Mouse (Mus musculus): Measurements from ENCODE around the gene Elmo1. TPM values are rescaled to one million over a fixed set of nuclear protein-coding genes. Genes with fewer than 3 reads are reported as not detected.

The Elmo1 gene
- total and polyA plus RNA-seq, 2 experiments from 2014 or later, result 6.5 to 17.9 TPM

DNA sequence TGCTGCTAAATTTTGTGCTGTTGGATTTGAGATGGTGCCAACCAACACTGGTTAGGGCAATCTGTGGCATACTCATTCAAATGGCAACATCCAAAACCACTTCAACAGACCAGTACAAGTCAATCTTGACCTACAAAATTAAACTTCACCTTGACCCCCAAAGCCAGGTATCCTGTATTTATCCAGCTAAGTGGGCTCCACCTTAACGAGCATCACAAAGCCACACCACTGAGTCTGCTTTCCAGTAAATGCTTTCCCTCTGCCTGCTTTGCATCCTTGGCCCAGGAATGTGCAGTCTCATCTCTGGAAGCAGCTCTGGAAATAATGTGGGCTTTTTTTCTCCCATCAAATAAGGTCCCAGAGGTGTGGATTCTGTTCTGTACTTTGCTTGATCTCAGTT is 349.1 kb downstream of the Elmo1 start:
- TF ChIP-seq EP300 (IDR thresholded peaks at IDR 0.05; ENCODE audit: low read depth) (no peak), CTCF (IDR thresholded peaks at IDR 0.05; ENCODE audit: low read depth) (no peak)
- ATAC-seq (ENCODE audit: insufficient read depth, low read depth), result no peak
- Histone ChIP-seq H3K36me3 (replicated peaks; ENCODE audit: control insufficient read depth, insufficient read depth, low read length) (no peaks in the 10 kb centered on the region), H3K4me2 (ENCODE audit: low read depth, low read length) (no peak overlapping the region), H3K9ac (replicated peaks; ENCODE audit: low read depth, low read length) (no peak overlapping the region), H3K4me1 (ENCODE audit: control insufficient read depth, insufficient read depth) (no peaks in the 10 kb centered on the region; the same call in 1 of the 2 replicates), H3K4me3 (ENCODE audit: low read depth, low read length) (no peak overlapping the region), H3K27me3 (ENCODE audit: control insufficient read depth, insufficient read depth, low read length) (no peaks in the 10 kb centered on the region), H3K27ac (ENCODE audit: low read depth) (no peak overlapping the region), H3K9me3 (replicated peaks; ENCODE audit: control insufficient read depth, low read length) (no peaks in the 10 kb centered on the region)
- 74% methylated on average over 1 of the region's 1 CpGs for WGBS
- DNase-seq (ENCODE audit: low spot score), result no peak

DNA sequence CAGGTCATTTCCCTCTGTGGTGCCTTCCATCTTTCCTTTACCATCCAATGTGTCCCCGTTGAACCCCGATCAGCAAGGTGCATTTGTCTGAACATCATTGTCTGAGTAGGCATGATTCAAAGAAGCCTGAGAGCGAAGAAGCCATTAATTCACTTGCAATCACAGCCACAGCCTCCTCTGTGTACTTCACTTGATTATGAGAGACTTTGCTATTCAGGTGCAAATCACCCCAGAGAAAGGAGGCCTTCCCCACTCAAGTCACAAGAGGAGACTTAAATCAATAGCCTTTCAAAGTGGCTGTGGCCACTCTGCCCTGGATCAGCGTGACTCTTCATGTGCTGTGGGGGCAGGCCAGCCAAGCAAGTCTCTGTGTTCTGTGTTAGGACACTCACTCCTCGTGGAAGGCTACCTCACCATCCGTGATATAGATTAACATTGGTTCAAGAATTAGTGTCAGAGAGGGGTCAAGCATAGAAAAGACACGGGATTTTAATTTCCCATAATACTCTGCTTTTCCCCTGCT is 360.5 kb downstream of the Elmo1 start:
- H3K4me2 ChIP-seq (ENCODE audit: low read depth, low read length), result no peak overlapping the region
- no peaks in the 10 kb centered on the region for H3K27me3 ChIP-seq (ENCODE audit: control insufficient read depth, insufficient read depth, low read length)
- 83% methylated on average over 7 of the region's 7 CpGs for WGBS
- H3K4me3 ChIP-seq (ENCODE audit: low read depth, low read length), result no peak overlapping the region
- no peaks in the 10 kb centered on the region for H3K9me3 ChIP-seq (replicated peaks; ENCODE audit: control insufficient read depth, low read length)
- no peak overlapping the region for H3K27ac ChIP-seq (ENCODE audit: low read depth)
- ATAC-seq (ENCODE audit: insufficient read depth, low read depth) (no peak), DNase-seq (ENCODE audit: low spot score) (no peak)
- H3K4me1 ChIP-seq (ENCODE audit: control insufficient read depth, insufficient read depth), result no peaks in the 10 kb centered on the region
- no peaks in the 10 kb centered on the region for H3K36me3 ChIP-seq (replicated peaks; ENCODE audit: control insufficient read depth, insufficient read depth, low read length)
- no peak overlapping the region for H3K9ac ChIP-seq (replicated peaks; ENCODE audit: low read depth, low read length)
- no peak for TF ChIP-seq CTCF (IDR thresholded peaks at IDR 0.05; ENCODE audit: low read depth)
- no peak for TF ChIP-seq EP300 (IDR thresholded peaks at IDR 0.05; ENCODE audit: low read depth)

DNA sequence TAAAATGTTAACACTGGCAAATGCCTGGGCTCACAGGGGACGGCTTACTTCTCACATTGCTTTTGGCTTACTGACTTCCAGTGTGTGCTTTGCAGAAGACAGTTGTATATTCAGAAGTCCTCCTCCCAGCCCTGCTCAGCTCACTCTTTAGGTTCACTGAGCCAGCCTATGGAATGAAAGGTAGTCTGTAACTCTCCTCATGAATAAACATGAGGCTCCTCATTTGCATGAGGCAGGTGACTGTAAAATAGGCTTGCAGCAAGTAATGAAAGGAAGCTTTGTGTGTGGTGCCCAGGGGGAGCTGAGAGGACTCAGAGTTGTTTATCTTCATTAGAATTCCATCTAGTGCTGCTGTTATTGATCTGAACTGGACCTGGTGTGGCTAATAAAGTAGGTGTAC is 364.0 kb downstream of the Elmo1 start:
- WGBS, result 87% methylated on average over 1 of the region's 1 CpGs
- H3K4me3 ChIP-seq (ENCODE audit: low read depth, low read length), result no peak overlapping the region
- no peak for ATAC-seq (ENCODE audit: insufficient read depth, low read depth)

DNA sequence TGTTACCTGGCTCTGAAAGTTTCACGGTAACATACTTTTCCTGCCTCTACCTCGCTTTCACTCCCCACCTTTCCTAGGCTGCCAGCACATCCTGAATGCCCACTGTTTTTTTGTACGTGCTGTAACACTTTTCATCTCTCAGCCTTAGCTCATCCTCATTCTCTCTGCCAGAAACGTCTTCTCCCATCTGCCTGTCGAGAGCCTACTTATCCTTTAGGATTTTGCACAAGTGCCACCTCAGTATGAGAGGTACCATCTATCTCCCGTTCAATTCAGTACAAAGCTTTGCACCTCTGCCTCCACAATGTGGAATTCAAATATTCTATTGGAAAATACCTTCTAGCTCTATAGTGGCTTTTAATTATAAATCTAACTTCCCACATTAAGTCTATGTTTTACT is 369.7 kb downstream of the Elmo1 start:
- DNase-seq (ENCODE audit: low spot score) (no peak), ATAC-seq (ENCODE audit: insufficient read depth, low read depth) (no peak)
- WGBS, result 76% methylated on average over 6 of the region's 6 CpGs
- Histone ChIP-seq H3K9ac (replicated peaks; ENCODE audit: low read depth, low read length) (no peak overlapping the region), H3K27me3 (ENCODE audit: control insufficient read depth, insufficient read depth, low read length) (no peaks in the 10 kb centered on the region), H3K9me3 (replicated peaks; ENCODE audit: control insufficient read depth, low read length) (no peaks in the 10 kb centered on the region), H3K4me1 (ENCODE audit: control insufficient read depth, insufficient read depth) (no peaks in the 10 kb centered on the region), H3K4me2 (ENCODE audit: low read depth, low read length) (no peak overlapping the region), H3K36me3 (replicated peaks; ENCODE audit: control insufficient read depth, insufficient read depth, low read length) (no peaks in the 10 kb centered on the region), H3K4me3 (ENCODE audit: low read depth, low read length) (no peak overlapping the region), H3K27ac (ENCODE audit: low read depth) (no peak overlapping the region)
- TF ChIP-seq EP300 (IDR thresholded peaks at IDR 0.05; ENCODE audit: low read depth) (no peak), CTCF (IDR thresholded peaks at IDR 0.05; ENCODE audit: low read depth) (no peak)

More for the DNA sequence above, 364.0 kb downstream of the Elmo1 start:
- H3K4me1 ChIP-seq (ENCODE audit: control insufficient read depth, insufficient read depth), result no peaks in the 10 kb centered on the region
- H3K27ac ChIP-seq (ENCODE audit: low read depth), result no peak overlapping the region
- H3K9ac ChIP-seq (replicated peaks; ENCODE audit: low read depth, low read length), result no peak overlapping the region
- H3K27me3 ChIP-seq (ENCODE audit: control insufficient read depth, insufficient read depth, low read length), result no peaks in the 10 kb centered on the region
- TF ChIP-seq EP300 (IDR thresholded peaks at IDR 0.05; ENCODE audit: low read depth), result no peak
- no peak for TF ChIP-seq CTCF (IDR thresholded peaks at IDR 0.05; ENCODE audit: low read depth)
- no peak overlapping the region for H3K4me2 ChIP-seq (ENCODE audit: low read depth, low read length)
- H3K36me3 ChIP-seq (replicated peaks; ENCODE audit: control insufficient read depth, insufficient read depth, low read length), result no peaks in the 10 kb centered on the region
- no peak for DNase-seq (ENCODE audit: low spot score)
- H3K9me3 ChIP-seq (replicated peaks; ENCODE audit: control insufficient read depth, low read length), result no peaks in the 10 kb centered on the region

DNA sequence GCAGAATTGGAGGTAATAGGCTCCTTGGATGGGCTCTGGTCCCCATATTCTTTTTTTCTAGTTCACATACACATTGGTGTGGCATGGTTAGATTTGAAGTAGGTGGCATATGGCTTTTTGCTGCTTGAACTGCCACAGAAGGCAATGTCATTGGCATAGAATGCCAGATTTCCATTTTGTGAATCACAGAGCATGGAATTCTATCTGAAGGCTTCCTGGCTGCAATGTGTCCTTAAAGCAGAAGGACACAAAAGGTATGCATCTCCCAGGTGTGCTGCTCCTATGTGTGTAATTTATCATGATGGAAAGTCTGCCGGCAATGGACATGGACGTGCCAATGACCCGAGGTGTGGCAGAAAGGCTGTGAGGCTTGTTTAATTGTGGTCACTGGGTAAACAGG is 371.2 kb downstream of the Elmo1 start:
- Histone ChIP-seq H3K4me1 (ENCODE audit: control insufficient read depth, insufficient read depth) (no peaks in the 10 kb centered on the region), H3K4me3 (ENCODE audit: low read depth, low read length) (no peak overlapping the region), H3K27me3 (ENCODE audit: control insufficient read depth, insufficient read depth, low read length) (no peaks in the 10 kb centered on the region), H3K9me3 (replicated peaks; ENCODE audit: control insufficient read depth, low read length) (no peaks in the 10 kb centered on the region), H3K9ac (replicated peaks; ENCODE audit: low read depth, low read length) (no peak overlapping the region), H3K27ac (ENCODE audit: low read depth) (no peak overlapping the region), H3K4me2 (ENCODE audit: low read depth, low read length) (no peak overlapping the region), H3K36me3 (replicated peaks; ENCODE audit: control insufficient read depth, insufficient read depth, low read length) (no peaks in the 10 kb centered on the region)
- WGBS, result 84% methylated on average over 3 of the region's 3 CpGs
- DNase-seq (ENCODE audit: low spot score), result no peak
- no peak for TF ChIP-seq EP300 (IDR thresholded peaks at IDR 0.05; ENCODE audit: low read depth)
- no peak for TF ChIP-seq CTCF (IDR thresholded peaks at IDR 0.05; ENCODE audit: low read depth)
- no peak for ATAC-seq (ENCODE audit: insufficient read depth, low read depth)

DNA sequence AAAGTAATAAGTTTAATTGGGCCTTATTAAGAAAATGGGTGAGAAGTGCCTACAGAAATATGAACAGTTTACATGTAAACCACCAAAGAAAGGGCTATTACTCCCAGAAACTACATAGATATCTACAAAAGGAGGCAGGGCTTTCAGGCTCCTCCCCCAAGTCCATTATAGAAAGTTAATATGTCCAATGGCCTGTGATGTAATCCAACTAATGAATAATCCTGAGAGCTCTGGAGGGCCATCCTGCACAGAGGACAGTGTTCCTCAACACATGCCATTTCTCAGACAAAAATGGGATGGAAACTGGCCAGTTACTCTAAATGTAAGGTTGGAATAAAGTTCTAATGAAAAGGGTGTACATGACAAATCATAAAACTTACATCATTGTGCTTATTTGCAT is 373.8 kb downstream of the Elmo1 start:
- TF ChIP-seq CTCF (IDR thresholded peaks at IDR 0.05; ENCODE audit: low read depth) (no peak), EP300 (IDR thresholded peaks at IDR 0.05; ENCODE audit: low read depth) (no peak)
- Histone ChIP-seq H3K4me1 (ENCODE audit: control insufficient read depth, insufficient read depth) (no peaks in the 10 kb centered on the region), H3K4me2 (ENCODE audit: low read depth, low read length) (no peak overlapping the region), H3K36me3 (replicated peaks; ENCODE audit: control insufficient read depth, insufficient read depth, low read length) (no peaks in the 10 kb centered on the region), H3K27me3 (ENCODE audit: control insufficient read depth, insufficient read depth, low read length) (no peaks in the 10 kb centered on the region), H3K27ac (ENCODE audit: low read depth) (no peak overlapping the region), H3K9ac (replicated peaks; ENCODE audit: low read depth, low read length) (no peak overlapping the region), H3K9me3 (replicated peaks; ENCODE audit: control insufficient read depth, low read length) (no peaks in the 10 kb centered on the region), H3K4me3 (ENCODE audit: low read depth, low read length) (no peak overlapping the region)
- DNase-seq (ENCODE audit: low spot score) (no peak), ATAC-seq (ENCODE audit: insufficient read depth, low read depth) (no peak)
